ENCODE assay signal across 17 mouse cellular contexts in the genomic region with DNA sequence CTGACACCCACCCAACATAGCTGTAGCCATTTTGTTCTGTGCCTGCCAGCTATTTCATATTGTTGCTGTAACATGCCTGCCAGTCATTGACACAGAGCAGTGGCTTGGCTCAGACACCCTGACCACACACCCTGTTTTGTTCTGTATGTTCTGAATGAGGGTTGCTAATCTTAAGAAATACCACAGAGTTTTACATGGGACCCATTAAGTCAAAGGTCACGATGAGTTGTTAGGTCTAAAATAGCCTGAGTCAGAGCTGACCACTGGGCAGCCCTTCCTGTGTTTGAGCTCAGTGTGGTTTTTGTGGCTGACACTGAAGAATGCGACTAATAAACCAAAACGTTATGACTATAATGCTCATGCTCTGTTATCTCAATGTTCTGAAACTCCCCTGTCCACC. TPM values are rescaled to one million over a fixed set of nuclear protein-coding genes. Genes with fewer than 3 reads are reported as not detected.
DNase-seq lines count a peak whose midpoint lies in the region.
"Had no signal": no experiment of that assay in that cellular context is flagged by ENCODE, and none has a peak within 500 bp of the region (broad histone marks: within the 10 kb centered on the region; RNA-seq: fewer than 3 reads in every experiment).

No protein-coding gene starts in this region.

- H3K27ac ChIP-seq in hindbrain, embryonic 10.5 days: no peak overlapping the region
- H3K27ac ChIP-seq: forebrain, embryonic 15.5 days; heart, embryonic 10.5 days; hindbrain, embryonic 12.5 days; liver, embryonic 14.5 days; midbrain, embryonic 13.5 days; neural tube, embryonic 15.5 days had no signal

- no peaks in the 10 kb centered on the region for H3K9me3 ChIP-seq in hindbrain, embryonic 10.5 days
- H3K9me3 ChIP-seq: forebrain, embryonic 15.5 days; heart, embryonic 10.5 days; hindbrain, embryonic 12.5 days; midbrain, embryonic 13.5 days; neural tube, embryonic 15.5 days had no signal

- DNase-seq in lung, adult 18-20 months: peak; percentile 53 to 65
- no peak for DNase-seq in lung, postnatal 14 days
- peak; percentile 84 for DNase-seq in Muller cell, postnatal 12 days (ENCODE audit: inconsistent ontology term)
- DNase-seq in fibroblast of lung, adult 2 months (ENCODE audit: low read depth): peak; percentile 93
- DNase-seq in natural killer cell, adult 2 months (ENCODE audit: low spot score in 2 of 2): peak; percentile 58 to 80
- DNase-seq in cerebellum, postnatal 10 days: no peak
- DNase-seq in spleen, adult 12 weeks (ENCODE audit: low spot score): no peak
- DNase-seq in hindbrain, embryonic 10.5 days (ENCODE audit: low spot score): no peak
- DNase-seq: cerebellum, postnatal 25 days; gastrocnemius, postnatal 25 days; kidney, adult 18-20 months had no signal

- no peak overlapping the region for H3K4me3 ChIP-seq in hindbrain, embryonic 10.5 days
- H3K4me3 ChIP-seq: forebrain, embryonic 15.5 days; heart, embryonic 10.5 days; hindbrain, embryonic 12.5 days; midbrain, embryonic 13.5 days; neural tube, embryonic 15.5 days had no signal

- no peaks in the 10 kb centered on the region for H3K36me3 ChIP-seq in hindbrain, embryonic 10.5 days
- H3K36me3 ChIP-seq: forebrain, embryonic 15.5 days; heart, embryonic 10.5 days; hindbrain, embryonic 12.5 days; midbrain, embryonic 13.5 days; neural tube, embryonic 15.5 days had no signal

- 91% methylated on average over 3 of the region's 3 CpGs for WGBS in hindbrain, embryonic 10.5 days

- H3K4me1 ChIP-seq in hindbrain, embryonic 10.5 days (replicated peaks): peaks cover 12% of the 10 kb centered on the region; the same call in 1 of the 2 replicates
- H3K4me1 ChIP-seq: forebrain, embryonic 15.5 days; hindbrain, embryonic 12.5 days; midbrain, embryonic 13.5 days had no signal

- no peaks in the 10 kb centered on the region for H3K27me3 ChIP-seq in hindbrain, embryonic 10.5 days (ENCODE audit: insufficient read depth, poor library complexity, severe bottlenecking)
- H3K27me3 ChIP-seq: forebrain, embryonic 15.5 days; hindbrain, embryonic 12.5 days; midbrain, embryonic 13.5 days; neural tube, embryonic 15.5 days had no signal

RNA-seq across cellular contexts. Expression of a gene that starts 14.2 kb away (rescaled TPM):
- 0.93 and 1.5 TPM in 2 replicates for polyA plus RNA-seq in hindbrain, embryonic 10.5 days (2016; fragmentation: Nextera tagmentation; extraction: Ambion mirVana)

RNA-seq across cellular contexts. Expression of a gene that starts 22.5 kb away (rescaled TPM):
- 15.7 and 18.0 TPM in 2 replicates for polyA plus RNA-seq in hindbrain, embryonic 10.5 days (2016; fragmentation: Nextera tagmentation; extraction: Ambion mirVana)

RNA-seq across cellular contexts. Expression of a gene that starts 31.3 kb away (rescaled TPM):
- polyA plus RNA-seq in hindbrain, embryonic 10.5 days (2016; fragmentation: Nextera tagmentation; extraction: Ambion mirVana): 5.5 and 5.6 TPM in 2 replicates

RNA-seq across cellular contexts. Expression of a gene that starts 39.4 kb away (rescaled TPM):
- polyA plus RNA-seq in hindbrain, embryonic 10.5 days (2016; fragmentation: Nextera tagmentation; extraction: Ambion mirVana): 240 and 261 TPM in 2 replicates

RNA-seq across cellular contexts. Expression of a gene that starts 41.3 kb away (rescaled TPM):
- 10.0 and 14.5 TPM in 2 replicates for polyA plus RNA-seq in hindbrain, embryonic 10.5 days (2016; fragmentation: Nextera tagmentation; extraction: Ambion mirVana)

Comparison
In these comparisons a context has a peak if more than half of its experiments do, and no peak if none do; other contexts are left out.
1. DNase-seq: peak in lung, adult 18-20 months (2 of 2), Muller cell, postnatal 12 days (single experiment), fibroblast of lung, adult 2 months (single experiment) and natural killer cell, adult 2 months (2 of 2); none in lung, postnatal 14 days (single experiment), cerebellum, postnatal 10 days (0 of 2), spleen, adult 12 weeks (single experiment) and hindbrain, embryonic 10.5 days (single experiment).